Mouse (Mus musculus) myocyte (in vitro differentiated cells): ENCODE data around the gene Mypop.

Source experiments
- CEBPB ChIP-seq: IDR thresholded peaks from 2 replicates; pipeline ENCODE4 v1.6.1; 2011; ENCODE audit warnings: mild to moderate bottlenecking, moderate library complexity; ENCODE audit not compliant: poor library complexity, insufficient read depth, severe bottlenecking
- E2F4 ChIP-seq: IDR thresholded peaks from one replicate; pipeline ENCODE4 v1.6.1; 2011; ENCODE audit warnings: mild to moderate bottlenecking, control low read depth, moderate library complexity; ENCODE audit not compliant: insufficient read depth
- MAX ChIP-seq: IDR thresholded peaks from one replicate; pipeline ENCODE4 v1.6.1; 2011; ENCODE audit warnings: low read depth, mild to moderate bottlenecking, control low read depth
- MYOD1 ChIP-seq, 3 experiments: IDR thresholded peaks; one replicate each; pipeline ENCODE4 v1.6.1; 2011; ENCODE audit warnings: control low read depth in 2 of 3, low read depth in 2 of 3, mild to moderate bottlenecking in 2 of 3, moderate library complexity in 1 of 3; ENCODE audit not compliant: insufficient read length in 2 of 3, control insufficient read depth in 1 of 3
- MYOG ChIP-seq, 3 experiments: IDR thresholded peaks; one replicate each; pipeline ENCODE4 v1.6.1; 2011; ENCODE audit warnings: control low read depth in 2 of 3, low read depth in 2 of 3, mild to moderate bottlenecking in 2 of 3; ENCODE audit not compliant: insufficient read length in 2 of 3, control insufficient read depth in 1 of 3, insufficient read depth in 1 of 3
- POLR2A ChIP-seq: IDR thresholded peaks from one replicate; pipeline ENCODE4 v1.6.1; 2011; ENCODE audit warnings: low read depth, mild to moderate bottlenecking, control low read depth, moderate library complexity; ENCODE audit not compliant: insufficient read length
- POLR2AphosphoS2 ChIP-seq: IDR thresholded peaks from one replicate; pipeline ENCODE4 v1.6.1; 2011; ENCODE audit warnings: low read depth, control low read depth; ENCODE audit not compliant: insufficient read length
- SRF ChIP-seq: IDR thresholded peaks from one replicate; pipeline ENCODE4 v1.6.1; 2011; ENCODE audit warnings: low read depth; ENCODE audit not compliant: control insufficient read depth, insufficient read length
- TCF12 ChIP-seq: IDR thresholded peaks from one replicate; pipeline ENCODE4 v1.6.1; 2011; ENCODE audit warnings: mild to moderate bottlenecking, control low read depth; ENCODE audit not compliant: poor library complexity, insufficient read depth, severe bottlenecking
- TCF3 ChIP-seq: IDR thresholded peaks from one replicate; pipeline ENCODE4 v1.6.1; 2011; ENCODE audit warnings: low read depth, control low read depth; ENCODE audit not compliant: insufficient read length
- USF1 ChIP-seq: IDR thresholded peaks from one replicate; pipeline ENCODE4 v1.6.1; 2011; ENCODE audit warnings: low read depth, mild to moderate bottlenecking, control low read depth, moderate library complexity

DNA sequence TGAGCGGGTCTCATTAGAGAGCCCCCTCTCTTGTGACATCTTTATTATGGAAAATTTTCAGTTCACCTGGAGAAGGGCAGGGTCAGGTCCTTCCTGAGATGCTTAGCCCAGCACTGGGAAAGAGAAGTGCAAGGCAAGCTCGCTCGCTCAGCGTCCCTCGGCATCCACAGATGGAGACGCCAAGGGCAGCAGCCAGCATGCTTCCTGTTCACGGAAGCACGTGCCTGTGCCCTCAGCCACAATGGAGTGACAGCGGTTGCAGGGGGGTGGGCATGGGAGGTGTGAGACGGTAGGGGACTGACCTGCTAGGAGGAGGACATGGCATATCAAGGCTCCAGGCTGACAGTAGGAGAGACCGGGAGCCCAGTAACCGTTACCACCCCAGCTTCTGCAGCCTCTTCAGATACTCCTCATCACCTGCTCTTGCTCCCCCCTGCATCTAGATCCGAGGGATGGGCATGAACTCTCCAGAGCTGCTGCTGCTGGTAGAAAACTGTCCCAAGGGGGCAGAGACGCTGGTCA lies 57.0 kb downstream of the Mypop start:
- TF ChIP-seq MYOD1 (IDR thresholded peaks at IDR 0.05; ENCODE audit: control insufficient read depth in 1 of 3, insufficient read length in 2 of 3, low read depth in 2 of 3) (no peak), POLR2A (no peak), CEBPB (no peak), SRF (no peak), E2F4 (no peak), TCF12 (no peak), MAX (no peak), TCF3 (no peak), POLR2AphosphoS2 (no peak), MYOG (IDR thresholded peaks at IDR 0.05; ENCODE audit: control insufficient read depth in 1 of 3, insufficient read depth in 1 of 3, insufficient read length in 2 of 3, low read depth in 2 of 3) (no peak), USF1 (no peak)
